Mouse (Mus musculus) forebrain, postnatal 0 days (tissue): ENCODE results near the gene Tmem101. TPM values are rescaled to one million over a fixed set of nuclear protein-coding genes. Genes with fewer than 3 reads are reported as not detected.

Source experiments
- ATAC-seq: fragments of 200-750 bp; cut with Nextera tagmentation; 2 replicates; pipeline ENCODE4 v1.8.0; 2017; ENCODE audit warnings: mild to moderate bottlenecking, moderate library complexity
- DNase-seq: peaks from one replicate; pipeline ENCODE4 v3.0.0-alpha.2; 2015
- H3K27ac ChIP-seq: fragments of 300-500 bp; sonication (generic); 2 replicates; pipeline ENCODE4 v1.5.1; 2014; ENCODE audit warnings: low read depth, mild to moderate bottlenecking, antibody characterized with exemption, low read length, moderate library complexity, mixed read lengths
- H3K27me3 ChIP-seq: fragments of 300-500 bp; sonication (generic); 2 replicates; pipeline ENCODE4 v1.6.1; 2014; ENCODE audit warnings: mild to moderate bottlenecking, low read length, mixed read lengths; ENCODE audit not compliant: insufficient read depth
- H3K36me3 ChIP-seq: fragments of 300-500 bp; sonication (generic); 2 replicates; pipeline ENCODE4 v1.6.1; 2014; ENCODE audit warnings: mild to moderate bottlenecking, moderate library complexity; ENCODE audit not compliant: insufficient read depth
- H3K4me1 ChIP-seq: fragments of 300-500 bp; sonication (generic); 2 replicates; pipeline ENCODE4 v1.6.1; 2014; ENCODE audit warnings: antibody characterized with exemption; ENCODE audit not compliant: insufficient read depth
- H3K4me2 ChIP-seq: fragments of 300-500 bp; sonication (generic); 2 replicates; pipeline ENCODE4 v1.6.1; 2014; ENCODE audit warnings: low read depth, mild to moderate bottlenecking, moderate library complexity
- H3K4me3 ChIP-seq: fragments of 300-500 bp; sonication (generic); 2 replicates; pipeline ENCODE4 v1.5.1; 2014; ENCODE audit warnings: low read depth, low read length, mixed read lengths
- H3K9ac ChIP-seq: fragments of 300-500 bp; sonication (generic); 2 replicates; pipeline ENCODE4 v1.6.1; 2014; ENCODE audit warnings: mild to moderate bottlenecking
- H3K9me3 ChIP-seq: fragments of 300-500 bp; sonication (generic); 2 replicates; pipeline ENCODE4 v1.6.1; 2016; ENCODE audit warnings: low read length
- CTCF ChIP-seq: sonication (generic); IDR thresholded peaks from 2 replicates; pipeline ENCODE4 v1.5.1; 2016; ENCODE audit warnings: antibody characterized with exemption, control low read depth, low read depth
- WGBS: fragments of 180-500 bp; shearing (Covaris S2); extraction: QIAGEN DNeasy Blood & Tissue Kit; methylation state at CpG from one replicate; pipeline ENCODE4 v1.1.7; 2014; 5-methylcytosine and 5-hydroxymethylcytosine counted together
- polyA plus RNA-seq: library from polyadenylated mRNA; unstranded; fragments of >200 nt; fragmentation: Nextera tagmentation; extraction: Ambion mirVana; gene quantifications from 2 replicates; pipeline ENCODE4 v1.2.1, GENCODE M21; 2015
- total RNA-seq: library from RNA; depleted of rRNA; stranded (reverse); fragments of >200 nt; gene quantifications from 2 replicates; pipeline ENCODE4 v1.2.3, GENCODE M21; 2014; rRNA removed

Tmem101 gene
- total RNA-seq (42.1 and 44.4 TPM in 2 replicates), polyA plus RNA-seq (34.1 and 38.2 TPM in 2 replicates)

GRCm38 (mm10) chr11:102156039-102156785 is at the start of gene Tmem101:
Tmem101 (minus strand) TSS chr11:102156404.
- peak within 1 kb of the TSS; percentile 79 for H3K4me3 ChIP-seq
- peaks cover 5% of the 10 kb centered on the region for H3K4me1 ChIP-seq
- peak within 1 kb of the TSS; percentile 70 for H3K9ac ChIP-seq
- no peaks in the 10 kb centered on the region for H3K9me3 ChIP-seq
- ATAC-seq: peak; percentile 97
- H3K4me2 ChIP-seq: peak within 1 kb of the TSS; percentile 90
- no peaks in the 10 kb centered on the region for H3K27me3 ChIP-seq
- DNase-seq: peak; percentile 95
- peaks cover 17% of the 10 kb centered on the region for H3K36me3 ChIP-seq
- peak; percentile 54 for TF ChIP-seq CTCF
- H3K27ac ChIP-seq: peak within 1 kb of the TSS; percentile 67
- WGBS: 0% methylated on average over 37 of the region's 37 CpGs

- Histone ChIP-seq H3K9me3 (no peaks in the 10 kb centered on the region), H3K4me2 (no peak overlapping the region), H3K4me3 (no peak overlapping the region), H3K9ac (no peak overlapping the region), H3K36me3 (peaks cover 96% of the 10 kb centered on the region), H3K27ac (no peak overlapping the region), H3K27me3 (no peaks in the 10 kb centered on the region), H3K4me1 (no peaks in the 10 kb centered on the region)
- ATAC-seq (peak; percentile 66; the same call in 1 of the 2 replicates), DNase-seq (no peak)
- peak; percentile 43; the same call in 1 of the 2 replicates for TF ChIP-seq CTCF
- 77% methylated on average over 12 of the region's 12 CpGs for whole genome bisulfite sequencing
Measured at GRCm38 (mm10) chr11:102201408-102201821, 45.2 kb upstream of the Tmem101 start.

- no peak for TF ChIP-seq CTCF
- peaks cover 96% of the 10 kb centered on the region for H3K36me3 ChIP-seq
- WGBS: 89% methylated on average over 9 of the region's 9 CpGs
Measured at GRCm38 (mm10) chr11:102199856-102200255, 43.7 kb upstream of the Tmem101 start.

GRCm38 (mm10) chr11:102198245-102198644 is 42.0 kb upstream of the Tmem101 start:
- Histone ChIP-seq H3K4me2 (no peak overlapping the region), H3K9me3 (no peaks in the 10 kb centered on the region), H3K4me3 (no peak overlapping the region), H3K9ac (no peak overlapping the region), H3K4me1 (no peaks in the 10 kb centered on the region), H3K36me3 (peaks cover 97% of the 10 kb centered on the region), H3K27me3 (no peaks in the 10 kb centered on the region), H3K27ac (no peak overlapping the region)
- 71% methylated on average over 6 of the region's 6 CpGs for WGBS
- no peak for ATAC-seq
- no peak for DNase-seq
- no peak; the same call in 1 of the 2 replicates for TF ChIP-seq CTCF

More at GRCm38 (mm10) chr11:102199856-102200255, 43.7 kb upstream of the Tmem101 start:
- ATAC-seq: no peak
- Histone ChIP-seq H3K27ac (no peak overlapping the region), H3K9ac (no peak overlapping the region), H3K4me3 (no peak overlapping the region), H3K4me2 (no peak overlapping the region), H3K27me3 (no peaks in the 10 kb centered on the region), H3K4me1 (no peaks in the 10 kb centered on the region), H3K9me3 (no peaks in the 10 kb centered on the region)
- no peak for DNase-seq

GRCm38 (mm10) chr11:102196018-102196797 is 40.0 kb upstream of the Tmem101 start:
- ATAC-seq: no peak
- TF ChIP-seq CTCF: no peak
- H3K4me2 ChIP-seq: no peak overlapping the region
- 87% methylated on average over 21 of the region's 21 CpGs for WGBS
- H3K4me3 ChIP-seq: no peak overlapping the region
- H3K4me1 ChIP-seq: no peaks in the 10 kb centered on the region
- no peak for DNase-seq
- H3K27me3 ChIP-seq: no peaks in the 10 kb centered on the region
- H3K9ac ChIP-seq: no peak overlapping the region
- H3K36me3 ChIP-seq: peaks cover 85% of the 10 kb centered on the region
- H3K27ac ChIP-seq: no peak overlapping the region
- no peaks in the 10 kb centered on the region for H3K9me3 ChIP-seq

GRCm38 (mm10) chr11:102193657-102194440 is 37.6 kb upstream of the Tmem101 start:
- no peak overlapping the region for H3K4me3 ChIP-seq
- WGBS: 87% methylated on average over 9 of the region's 9 CpGs
- H3K36me3 ChIP-seq: peaks cover 61% of the 10 kb centered on the region

More at GRCm38 (mm10) chr11:102193657-102194440, 37.6 kb upstream of the Tmem101 start:
- no peak for ATAC-seq
- H3K27ac ChIP-seq: no peak overlapping the region
- peaks cover 10% of the 10 kb centered on the region for H3K4me1 ChIP-seq
- DNase-seq: no peak
- no peak overlapping the region for H3K9ac ChIP-seq
- TF ChIP-seq CTCF: no peak
- H3K9me3 ChIP-seq: no peaks in the 10 kb centered on the region
- no peaks in the 10 kb centered on the region for H3K27me3 ChIP-seq
- no peak overlapping the region for H3K4me2 ChIP-seq
